ENCODE assay signal across 9 mouse cellular contexts in genomic region chr10:60284248-60284647, GRCm38 (mm10). TPM values are rescaled to one million over a fixed set of nuclear protein-coding genes. Genes with fewer than 3 reads are reported as not detected.
A peak's percentile ranks its signal among the peaks of the same experiment; 100 is the strongest.
DNase-seq lines count a peak whose midpoint lies in the region; ATAC-seq and TF ChIP-seq lines count a peak whose summit lies in the region.
"Had no signal": no experiment of that assay in that cellular context is flagged by ENCODE, and none has a peak within 500 bp of the region (broad histone marks: within the 10 kb centered on the region; RNA-seq: fewer than 3 reads in every experiment).

No protein-coding gene starts in this region.

- 78% methylated on average over 6 of the region's 6 CpGs for WGBS in heart, adult 2 months
- 72% methylated on average over 6 of the region's 6 CpGs for WGBS in embryonic facial prominence, embryonic 13.5 days
- WGBS in limb, embryonic 10.5 days, result 93% methylated on average over 6 of the region's 6 CpGs
- whole genome bisulfite sequencing in midbrain, embryonic 16.5 days, result 56% methylated on average over 6 of the region's 6 CpGs
- WGBS in kidney, embryonic 15.5 days, result 76% methylated on average over 6 of the region's 6 CpGs

- no peaks in the 10 kb centered on the region for H3K9me3 ChIP-seq in embryonic facial prominence, embryonic 13.5 days
- H3K9me3 ChIP-seq in limb, embryonic 10.5 days (replicated peaks), result no peaks in the 10 kb centered on the region
- no peaks in the 10 kb centered on the region for H3K9me3 ChIP-seq in midbrain, embryonic 16.5 days (replicated peaks; ENCODE audit: control insufficient read depth, low read length, poor library complexity, severe bottlenecking)
- H3K9me3 ChIP-seq in kidney, embryonic 15.5 days (replicated peaks), result no peaks in the 10 kb centered on the region

- no peak overlapping the region for H3K9ac ChIP-seq in heart, adult 2 months (ENCODE audit: low read depth, low read length)
- H3K9ac ChIP-seq in embryonic facial prominence, embryonic 13.5 days, result peak overlapping the region; percentile 40; the same call in 1 of the 2 replicates
- peak overlapping the region; percentile 49 for H3K9ac ChIP-seq in midbrain, embryonic 16.5 days (ENCODE audit: low read depth, low read length)
- no peak overlapping the region for H3K9ac ChIP-seq in kidney, embryonic 15.5 days

- H3K27me3 ChIP-seq in heart, adult 2 months (ENCODE audit: control insufficient read depth, insufficient read depth, low read length), result no peaks in the 10 kb centered on the region
- H3K27me3 ChIP-seq in embryonic facial prominence, embryonic 13.5 days, result no peaks in the 10 kb centered on the region
- H3K27me3 ChIP-seq in limb, embryonic 10.5 days (ENCODE audit: low read depth, poor library complexity, severe bottlenecking), result no peaks in the 10 kb centered on the region
- no peaks in the 10 kb centered on the region for H3K27me3 ChIP-seq in midbrain, embryonic 16.5 days (ENCODE audit: control insufficient read depth, insufficient read depth, low read depth, low read length)
- H3K27me3 ChIP-seq in kidney, embryonic 15.5 days, result no peaks in the 10 kb centered on the region

- peaks cover 66% of the 10 kb centered on the region for H3K4me1 ChIP-seq in heart, adult 2 months (ENCODE audit: control insufficient read depth, insufficient read depth, low read length)
- peaks cover 82% of the 10 kb centered on the region for H3K4me1 ChIP-seq in embryonic facial prominence, embryonic 13.5 days
- H3K4me1 ChIP-seq in limb, embryonic 10.5 days, result peaks cover 44% of the 10 kb centered on the region
- peaks cover 82% of the 10 kb centered on the region for H3K4me1 ChIP-seq in midbrain, embryonic 16.5 days (ENCODE audit: control insufficient read depth, insufficient read depth, low read length)
- peaks cover 61% of the 10 kb centered on the region for H3K4me1 ChIP-seq in kidney, embryonic 15.5 days

- peaks cover 53% of the 10 kb centered on the region for H3K36me3 ChIP-seq in heart, adult 2 months (ENCODE audit: control insufficient read depth, insufficient read depth, low read length)
- H3K36me3 ChIP-seq in embryonic facial prominence, embryonic 13.5 days, result no peaks in the 10 kb centered on the region
- H3K36me3 ChIP-seq in limb, embryonic 10.5 days, result peaks cover 12% of the 10 kb centered on the region; the same call in 1 of the 2 replicates
- H3K36me3 ChIP-seq in midbrain, embryonic 16.5 days (ENCODE audit: control insufficient read depth, insufficient read depth, low read length), result no peaks in the 10 kb centered on the region
- no peaks in the 10 kb centered on the region for H3K36me3 ChIP-seq in kidney, embryonic 15.5 days

- intact Hi-C loops in heart, adult 2 months (cut with DNase I), result loop anchor here (5.0 kb wide), 1 partner anchor 63 kb away; the partner anchor contains the start of gene Vsir

- no peak overlapping the region for H3K4me2 ChIP-seq in embryonic facial prominence, embryonic 13.5 days
- H3K4me2 ChIP-seq in midbrain, embryonic 16.5 days (ENCODE audit: low read length), result peak overlapping the region; percentile 60
- no peak overlapping the region for H3K4me2 ChIP-seq in kidney, embryonic 15.5 days

- no peak for DNase-seq in heart, adult 2 months
- DNase-seq in heart, postnatal 4 days, result no peak
- DNase-seq in limb, embryonic 10.5 days (ENCODE audit: low spot score), result no peak
- no peak for DNase-seq in cerebellum, postnatal 10 days
- no peak for DNase-seq in lung, postnatal 10 days
- DNase-seq: kidney, postnatal 4 days had no signal

- peak overlapping the region; percentile 91 for H3K27ac ChIP-seq in heart, adult 2 months
- H3K27ac ChIP-seq in embryonic facial prominence, embryonic 13.5 days, result peak overlapping the region; percentile 78; the same call in 1 of the 2 replicates
- H3K27ac ChIP-seq in limb, embryonic 10.5 days, result 0 out of 2 replicates have a peak overlapping the region, but pooled peaks have one; percentile 3
- peak overlapping the region; percentile 85 for H3K27ac ChIP-seq in midbrain, embryonic 16.5 days (ENCODE audit: low read length)
- no peak overlapping the region for H3K27ac ChIP-seq in kidney, embryonic 15.5 days

- H3K4me3 ChIP-seq in heart, adult 2 months, result no peak overlapping the region
- H3K4me3 ChIP-seq in embryonic facial prominence, embryonic 13.5 days, result no peak overlapping the region
- no peak overlapping the region for H3K4me3 ChIP-seq in limb, embryonic 10.5 days
- no peak overlapping the region for H3K4me3 ChIP-seq in midbrain, embryonic 16.5 days (ENCODE audit: low read depth, low read length)
- no peak overlapping the region for H3K4me3 ChIP-seq in kidney, embryonic 15.5 days (replicated peaks)

- ATAC-seq in embryonic facial prominence, embryonic 13.5 days (ENCODE audit: insufficient number of reproducible peaks, insufficient read depth, low FRiP score, low TSS enrichment, low read depth), result no peak
- no peak for ATAC-seq in midbrain, embryonic 16.5 days
- ATAC-seq in kidney, embryonic 15.5 days (replicated peaks; ENCODE audit: low FRiP score), result no peak

- peaks cover 13% of the 10 kb centered on the region for H3K79me2 ChIP-seq in heart, adult 2 months (replicated peaks; ENCODE audit: control insufficient read depth, insufficient read depth, low read length)

- TF ChIP-seq EP300 in heart, adult 2 months (IDR thresholded peaks at IDR 0.05; ENCODE audit: insufficient read depth, low read depth, low read length), result no peak

- TF ChIP-seq CTCF in heart, adult 2 months (IDR thresholded peaks at IDR 0.05), result no peak

- TF ChIP-seq POLR2A in heart, adult 2 months (IDR thresholded peaks at IDR 0.05; ENCODE audit: insufficient read depth, low read depth, low read length), result no peak

RNA-seq across cellular contexts. Expression of gene Psap, which starts 6.8 kb away (rescaled TPM):
- 1,000 to 10,000 TPM; 1,146 to 1,291 TPM for total RNA-seq in heart, adult 2 months (2021)
- polyA plus RNA-seq in heart, adult 2 months (2012; rRNA removed), result 1,270 and 1,818 TPM in 2 replicates
- 100 to 1,000 TPM; 554 to 566 TPM for total RNA-seq in heart, postnatal 4 days (2021)
- 114 TPM in 2 replicates for polyA plus RNA-seq in embryonic facial prominence, embryonic 13.5 days (2015; fragmentation: Nextera tagmentation; extraction: Ambion mirVana)
- 36.2 and 41.0 TPM in 2 replicates for polyA plus RNA-seq in limb, embryonic 10.5 days (2016; fragmentation: Nextera tagmentation; extraction: Ambion mirVana)
- polyA plus RNA-seq in midbrain, embryonic 16.5 days (2015; fragmentation: Nextera tagmentation; extraction: Ambion mirVana), result 204 and 235 TPM in 2 replicates
- 132 and 162 TPM in 2 replicates for polyA plus RNA-seq in kidney, embryonic 15.5 days (2015; fragmentation: Nextera tagmentation; extraction: Ambion mirVana)

Comparison
In these comparisons a context has a peak if more than half of its experiments do, and no peak if none do; other contexts are left out.
1. H3K9ac ChIP-seq: peak in embryonic facial prominence, embryonic 13.5 days (single experiment) and midbrain, embryonic 16.5 days (single experiment); none in heart, adult 2 months (single experiment) and kidney, embryonic 15.5 days (single experiment).